Mouse (Mus musculus) bone marrow macrophage, adult 2 months (primary cell): Measurements from ENCODE around the gene Shb. TPM values are rescaled to one million over a fixed set of nuclear protein-coding genes. Genes with fewer than 3 reads are reported as not detected.

ENCODE experiments used
- H3K27ac ChIP-seq: 2 replicates; pipeline ENCODE4 v1.5.1; 2012; ENCODE audit warnings: low read depth, low read length; ENCODE audit not compliant: insufficient read depth
- H3K4me1 ChIP-seq: 2 replicates; pipeline ENCODE4 v1.6.1; 2012; ENCODE audit warnings: low read length; ENCODE audit not compliant: control insufficient read depth, insufficient read depth
- H3K4me3 ChIP-seq: 2 replicates; pipeline ENCODE4 v1.5.1; 2012; ENCODE audit warnings: mild to moderate bottlenecking, low read length, moderate library complexity; ENCODE audit not compliant: insufficient read depth
- CTCF ChIP-seq: IDR thresholded peaks from 2 replicates; pipeline ENCODE4 v1.5.1; 2012; ENCODE audit warnings: low read depth, mild to moderate bottlenecking, low read length, moderate library complexity
- POLR2A ChIP-seq: IDR thresholded peaks from 2 replicates; pipeline ENCODE4 v1.6.1; 2012; ENCODE audit warnings: mild to moderate bottlenecking, low read depth, low read length, borderline replicate concordance
- polyA plus RNA-seq: library from polyadenylated mRNA; stranded (reverse); fragments of >200 nt; gene quantifications from 2 replicates; pipeline ENCODE4 v1.2.4, GENCODE M21; 2012; ENCODE audit not compliant: missing spikeins, insufficient read depth, insufficient read length

Gene Shb
- polyA plus RNA-seq, 1 experiment, result 9.8 TPM

DNA sequence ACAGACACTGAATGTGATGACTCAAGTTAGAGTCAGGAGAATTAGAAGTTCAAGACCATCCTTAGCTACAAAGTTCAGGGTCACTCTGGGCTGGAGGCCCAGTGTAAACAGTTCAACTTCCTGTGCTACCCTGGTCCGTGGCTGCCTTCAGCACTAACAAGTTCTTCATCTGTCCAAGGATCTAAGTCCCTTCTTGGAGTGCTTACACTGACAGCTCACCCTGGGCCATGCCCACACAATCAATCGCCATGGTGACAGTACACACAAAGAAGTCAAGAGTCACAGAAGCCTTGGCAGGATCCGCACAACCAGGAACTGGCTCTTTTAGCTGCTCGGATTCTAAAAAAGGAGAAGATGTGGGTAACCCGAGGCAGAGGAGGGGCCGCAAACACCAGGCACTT is 44.6 kb downstream of the Shb start:
- no peak for TF ChIP-seq POLR2A
- TF ChIP-seq CTCF, result no peak
- H3K4me1 ChIP-seq, result peaks cover 46% of the 10 kb centered on the region
- H3K27ac ChIP-seq, result peak overlapping the region; percentile 61
- H3K4me3 ChIP-seq, result no peak overlapping the region

DNA sequence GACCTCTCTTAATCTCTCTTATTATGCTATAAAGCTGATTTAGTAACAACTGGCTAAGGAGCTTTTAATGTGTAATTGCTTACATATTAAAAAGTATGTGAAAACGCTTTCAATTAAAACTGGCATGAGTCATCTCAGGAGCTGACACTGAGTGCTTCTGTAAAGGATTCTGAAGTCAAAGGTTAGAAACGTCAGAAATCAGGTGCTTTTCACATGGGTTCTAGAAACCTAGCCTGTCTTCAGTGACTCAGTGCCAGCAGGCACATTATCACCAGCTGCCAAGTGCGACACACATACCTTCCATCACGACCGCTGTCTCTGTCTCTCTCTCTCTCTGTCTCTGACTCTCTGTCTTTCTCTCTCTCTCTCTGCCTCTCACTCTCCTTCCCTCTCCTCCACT is 47.2 kb downstream of the Shb start:
- peaks cover 29% of the 10 kb centered on the region for H3K4me1 ChIP-seq
- H3K4me3 ChIP-seq, result no peak overlapping the region
- H3K27ac ChIP-seq, result no peak overlapping the region
- no peak for TF ChIP-seq CTCF
- no peak for TF ChIP-seq POLR2A

DNA sequence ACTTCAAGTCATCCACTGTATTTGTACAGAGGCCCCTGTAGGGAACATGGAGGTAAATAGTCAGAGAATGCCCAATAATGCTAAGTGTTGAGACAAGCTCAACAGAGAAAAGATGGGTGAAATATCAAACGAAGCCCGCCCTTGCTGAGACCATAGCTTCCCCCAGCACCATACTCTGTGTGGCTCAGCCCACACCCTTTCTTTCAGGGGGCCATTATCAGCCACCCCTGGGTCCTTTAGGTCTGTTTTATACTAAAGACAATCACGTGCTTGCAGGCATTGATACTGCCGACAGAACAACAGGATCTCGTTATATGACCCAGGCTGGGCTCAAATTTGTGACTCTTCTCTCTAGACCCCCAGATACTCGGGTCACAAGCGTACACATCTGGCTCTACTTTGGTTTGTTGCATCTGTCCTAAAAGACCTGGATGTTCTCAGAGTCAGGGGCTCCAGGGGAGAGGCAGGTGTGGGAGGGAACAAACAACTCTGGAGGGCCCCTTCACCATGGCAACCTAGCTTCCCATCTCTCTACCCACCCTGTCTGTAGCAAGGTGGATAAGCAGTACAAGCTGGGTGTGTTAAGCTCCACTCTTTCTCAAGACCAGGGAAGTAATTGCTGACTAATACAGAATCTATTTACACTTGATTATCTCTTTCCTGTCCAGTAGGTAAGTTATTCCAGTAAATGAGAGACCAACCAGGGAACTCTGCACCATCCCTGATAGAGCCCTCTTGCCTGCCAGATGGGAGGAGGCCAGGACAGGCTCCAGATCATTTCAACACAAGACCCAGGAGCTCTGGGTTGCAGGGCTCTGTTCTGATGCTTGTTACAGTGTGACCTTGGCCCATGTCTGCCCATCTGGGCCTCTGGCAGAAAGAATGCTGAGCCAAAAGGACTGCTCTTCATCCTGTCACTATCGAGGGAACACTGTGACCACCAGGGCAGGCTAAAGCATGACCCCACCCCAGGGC is 48.7 kb downstream of the Shb start:
- Histone ChIP-seq H3K27ac (no peak overlapping the region), H3K4me3 (no peak overlapping the region), H3K4me1 (peaks cover 16% of the 10 kb centered on the region)
- TF ChIP-seq CTCF (no peak), POLR2A (no peak)

DNA sequence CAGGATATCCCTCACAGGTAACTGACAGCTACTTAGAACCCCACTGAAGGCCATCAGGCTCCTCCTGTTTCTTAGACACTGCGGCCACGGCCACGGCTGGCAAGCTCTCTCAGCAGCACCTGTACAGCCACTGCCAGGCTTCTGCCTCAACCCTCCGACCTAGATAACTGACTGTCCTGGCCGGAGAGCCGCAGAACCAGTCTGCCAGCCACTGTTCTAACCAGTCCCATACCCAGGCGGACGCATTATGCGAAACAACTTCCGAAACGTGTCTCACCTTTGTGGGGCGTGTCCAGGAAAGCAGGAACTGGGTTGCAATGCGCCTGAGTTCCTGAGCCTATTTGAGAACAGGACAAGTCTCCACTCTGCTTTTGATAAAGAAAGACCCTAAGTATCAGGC is 50.0 kb downstream of the Shb start:
- H3K4me1 ChIP-seq, result peaks cover 6% of the 10 kb centered on the region
- TF ChIP-seq CTCF (no peak), POLR2A (no peak)
- no peak overlapping the region for H3K4me3 ChIP-seq
- H3K27ac ChIP-seq, result no peak overlapping the region

DNA sequence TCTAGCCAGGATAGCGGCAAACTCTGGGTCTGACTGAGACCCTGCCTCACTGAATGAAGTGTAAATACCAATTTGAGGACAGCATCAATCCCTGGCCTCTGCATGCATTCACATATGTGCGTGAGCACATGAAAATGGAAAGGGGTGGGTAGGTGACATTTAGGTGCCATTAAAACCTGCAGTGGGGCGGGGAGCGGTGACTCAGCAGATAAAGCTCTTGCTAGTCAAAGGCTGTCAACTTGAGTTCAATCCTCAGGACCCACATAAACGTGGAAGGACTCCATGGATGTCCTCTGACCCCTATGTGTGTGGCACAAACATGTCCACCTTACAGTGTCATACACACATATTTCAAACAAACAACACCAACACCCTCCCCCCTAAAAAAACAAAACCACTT is 50.8 kb downstream of the Shb start:
- Histone ChIP-seq H3K27ac (no peak overlapping the region), H3K4me3 (no peak overlapping the region), H3K4me1 (no peaks in the 10 kb centered on the region; the same call in 1 of the 2 replicates)
- no peak for TF ChIP-seq CTCF
- no peak for TF ChIP-seq POLR2A

DNA sequence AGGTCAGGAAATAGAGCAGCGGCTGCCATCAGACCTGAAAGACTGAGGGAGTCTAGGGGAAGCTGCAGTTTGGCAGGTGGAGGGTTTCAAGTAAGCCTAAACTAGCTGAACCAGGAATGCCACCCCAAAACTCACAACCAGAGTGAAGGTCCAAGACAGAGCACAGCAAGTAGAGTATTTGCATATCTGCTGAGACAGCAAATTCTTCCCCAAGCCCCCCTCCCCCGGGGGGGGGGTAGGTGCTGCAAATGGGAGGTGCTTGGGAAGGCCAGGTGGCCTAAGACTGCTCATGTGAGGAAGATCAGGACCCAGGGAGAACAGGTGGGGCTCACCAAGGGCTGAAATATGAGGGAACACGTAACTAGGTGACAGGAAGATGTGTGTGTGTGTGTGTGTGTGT is 51.7 kb downstream of the Shb start:
- Histone ChIP-seq H3K4me3 (no peak overlapping the region), H3K27ac (no peak overlapping the region), H3K4me1 (no peaks in the 10 kb centered on the region; the same call in 1 of the 2 replicates)
- no peak for TF ChIP-seq POLR2A
- no peak for TF ChIP-seq CTCF

DNA sequence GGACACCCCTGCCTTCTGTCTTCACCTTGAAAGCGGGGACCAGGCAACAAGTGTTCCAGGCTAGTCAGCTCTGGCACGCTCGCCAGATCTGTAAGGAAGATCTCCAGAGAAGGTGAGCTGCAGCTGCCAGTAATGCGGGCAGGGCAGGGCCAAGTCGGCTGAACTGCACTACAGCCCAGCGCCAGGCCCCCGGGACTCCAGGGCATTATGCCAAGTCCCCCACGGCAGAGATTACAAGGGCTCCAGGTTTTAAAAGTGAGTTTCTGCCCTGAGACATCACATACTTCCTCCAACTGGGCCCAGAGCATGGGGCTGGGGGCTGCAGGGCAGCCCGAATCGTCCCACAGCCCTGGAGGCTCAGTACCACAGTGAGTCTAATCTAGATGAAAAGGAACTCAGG is 52.8 kb downstream of the Shb start:
- TF ChIP-seq CTCF (no peak), POLR2A (no peak)
- no peak overlapping the region for H3K27ac ChIP-seq
- H3K4me3 ChIP-seq, result no peak overlapping the region
- H3K4me1 ChIP-seq, result no peaks in the 10 kb centered on the region; the same call in 1 of the 2 replicates

DNA sequence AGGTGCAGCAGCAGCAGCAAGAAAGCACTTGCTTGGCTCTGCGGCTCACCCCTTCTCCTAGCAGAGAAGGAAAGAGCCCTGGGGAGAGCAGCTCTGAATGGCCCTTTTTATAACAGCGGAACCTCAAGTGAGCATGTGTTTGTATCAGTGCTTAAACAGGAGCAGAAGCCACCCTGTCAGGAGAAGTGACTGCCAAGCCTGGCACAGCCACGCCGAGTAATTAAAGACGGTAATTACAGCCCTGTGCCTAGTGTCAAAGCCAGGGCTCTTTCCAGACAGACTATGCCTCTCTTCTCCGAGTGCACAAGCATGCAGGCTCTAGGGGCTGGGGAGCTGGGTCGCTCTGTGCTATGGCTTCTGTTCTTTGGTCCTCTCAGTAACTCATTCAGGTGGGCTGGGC is 54.1 kb downstream of the Shb start:
- Histone ChIP-seq H3K4me1 (peaks cover 4% of the 10 kb centered on the region; the same call in 1 of the 2 replicates), H3K27ac (no peak overlapping the region), H3K4me3 (no peak overlapping the region)
- TF ChIP-seq POLR2A (no peak), CTCF (no peak)

DNA sequence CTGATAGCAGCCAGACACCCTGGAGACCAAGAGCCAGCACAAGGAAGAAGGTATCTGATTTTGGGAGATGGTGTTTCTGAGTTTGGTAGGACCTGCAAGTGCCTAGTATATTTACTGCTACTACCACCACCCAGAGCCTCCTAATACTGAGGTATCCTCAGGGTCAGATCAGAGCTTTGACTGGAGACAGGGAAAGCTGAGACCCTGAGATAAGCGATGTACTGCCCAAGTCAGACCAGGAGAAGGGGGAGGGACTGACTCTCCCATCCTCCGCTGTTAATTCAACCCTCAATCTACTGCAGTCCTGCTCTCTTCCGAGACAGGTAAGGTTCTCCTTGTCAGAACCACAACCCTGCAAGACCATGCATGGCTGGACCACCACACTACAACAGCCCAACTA is 55.2 kb downstream of the Shb start:
- TF ChIP-seq POLR2A (no peak), CTCF (no peak)
- Histone ChIP-seq H3K27ac (no peak overlapping the region), H3K4me3 (no peak overlapping the region), H3K4me1 (peaks cover 14% of the 10 kb centered on the region)

DNA sequence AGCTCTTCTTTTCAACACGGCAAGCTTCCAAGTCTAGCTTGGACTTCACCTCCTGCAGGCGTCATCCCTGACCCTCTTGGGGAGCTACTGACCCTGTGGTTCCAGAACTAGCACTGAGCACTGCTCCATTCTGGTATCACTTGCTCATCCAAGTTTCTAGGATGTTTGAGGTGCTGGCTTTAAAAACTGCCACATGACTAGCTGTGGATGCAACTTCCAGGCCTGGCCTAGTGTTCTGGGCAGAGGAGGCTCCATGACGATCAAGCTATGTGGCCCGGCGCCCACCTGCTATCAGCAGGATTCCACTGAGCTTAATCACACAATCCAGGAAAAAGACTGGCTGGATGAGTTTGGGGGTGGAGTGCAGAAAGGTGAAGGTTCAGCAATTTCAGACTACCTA is 57.4 kb downstream of the Shb start:
- TF ChIP-seq CTCF (no peak), POLR2A (no peak)
- Histone ChIP-seq H3K27ac (no peak overlapping the region), H3K4me3 (no peak overlapping the region), H3K4me1 (peaks cover 21% of the 10 kb centered on the region)
